Mouse (Mus musculus) embryonic fibroblast, embryonic 13.5 days (primary cell): ENCODE measurements around the gene Gpatch11.

Source experiments
- CTCF ChIP-seq: IDR thresholded peaks from 2 replicates; pipeline ENCODE4 v1.5.1; 2011; ENCODE audit warnings: mild to moderate bottlenecking, control low read depth, low read length, moderate library complexity, borderline replicate concordance; ENCODE audit not compliant: insufficient read depth
- POLR2A ChIP-seq: IDR thresholded peaks from 2 replicates; pipeline ENCODE4 v1.6.1; 2011; ENCODE audit warnings: low read depth, mild to moderate bottlenecking, control low read depth, low read length, moderate library complexity

- TF ChIP-seq CTCF (no peak), POLR2A (no peak)
These were observed 44.2 kb upstream of the Gpatch11 start for GRCm38 (mm10) chr17:78791068-78791689.
